Mouse (Mus musculus) gastrocnemius, adult 18-20 months (tissue): ENCODE measurements around the gene Zfp809. TPM values are rescaled to one million over a fixed set of nuclear protein-coding genes. Genes with fewer than 3 reads are reported as not detected.
A peak's percentile ranks its signal among the peaks of the same experiment; 100 is the strongest.
"Not testable (repeated sequence)": the region's sequence is repeated elsewhere in the genome, so short reads cannot be mapped to it uniquely, and the experiment has no call there.

Experiments used
- DNase-seq: peaks from one replicate; pipeline ENCODE4 v3.0.0; 2021; ENCODE audit warnings: low spot score
- long read RNA-seq, 2 experiments: library from polyadenylated mRNA; stranded (forward); transcript quantifications; one replicate each; pipeline ENCODE4 v2.0.0; 2021
- total RNA-seq, 2 experiments: library from RNA; stranded (reverse); gene quantifications; 2 replicates each; pipeline ENCODE4 v1.2.3; 2021

Gene Zfp809
- total RNA-seq: 1 to 10 TPM; 6.1 to 6.3 TPM
- long read RNA-seq, experiment 1, partial matches to known transcripts: 0 of 5 reads
- long read RNA-seq, experiment 1, other reads (novel, unspliced or antisense): 0 of 5 reads
- long read RNA-seq, experiment 2, partial matches to known transcripts: 0 of 1 reads
- long read RNA-seq, experiment 2, other reads (novel, unspliced or antisense): 0 of 1 reads

GRCm38 (mm10) chr9:22225581-22226388, at the start of gene Zfp809:
Zfp809 (plus strand) TSS chr9:22225714.
- DNase-seq: peak; percentile 100

GRCm38 (mm10) chr9:22188025-22188611, 37.4 kb upstream of the Zfp809 start, which contains the start of gene Zfp872:
Zfp872 (plus strand) TSS chr9:22188090.
- no peak for DNase-seq

- DNase-seq: no peak
Measured at GRCm38 (mm10) chr9:22196412-22196811, 29.1 kb upstream of the Zfp809 start.

DNA sequence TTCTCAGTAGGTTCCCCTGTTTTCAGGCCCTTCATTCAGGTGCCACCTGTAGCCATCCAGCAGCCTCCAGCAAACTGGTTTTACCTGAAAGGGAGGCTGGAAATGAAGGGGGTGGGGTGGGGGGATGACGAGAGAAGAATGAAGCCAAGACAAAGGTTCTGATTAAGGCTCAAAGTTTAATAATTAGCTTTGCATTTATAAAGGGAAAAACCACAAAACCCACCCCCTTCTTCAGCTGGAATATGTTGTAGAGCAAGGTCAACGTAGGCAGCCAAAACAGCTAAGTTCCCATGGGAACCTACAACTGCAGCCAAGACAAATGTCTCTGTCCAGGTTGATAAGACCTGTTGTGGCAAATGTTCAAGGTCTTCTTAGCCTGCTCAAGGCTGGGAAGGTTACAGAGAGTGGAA, 11.7 kb upstream of the Zfp809 start:
- no peak for DNase-seq

GRCm38 (mm10) chr9:22214549-22214948, 11.0 kb upstream of the Zfp809 start:
- no peak for DNase-seq

DNA sequence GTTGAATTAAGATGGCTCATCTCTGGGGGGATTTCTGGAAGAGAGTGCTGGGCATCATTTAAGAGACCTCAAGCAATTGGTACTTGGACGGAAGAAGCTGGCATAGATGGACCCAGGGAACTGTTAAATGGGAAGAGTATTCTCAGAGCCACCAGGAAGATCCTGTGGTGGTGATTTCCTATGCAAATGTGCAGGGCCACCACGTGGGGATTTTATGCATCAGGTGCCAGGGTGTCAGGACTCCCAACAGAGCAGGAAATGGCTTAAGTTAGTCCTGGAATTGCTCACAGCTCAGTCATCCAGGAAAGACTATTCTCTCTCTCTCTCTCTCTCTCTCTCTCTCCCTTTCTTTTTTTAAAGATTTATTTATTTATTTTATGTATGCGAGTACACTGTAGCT, 8.8 kb upstream of the Zfp809 start:
- no peak for DNase-seq

- DNase-seq: no peak
Measured at GRCm38 (mm10) chr9:22217858-22218493, 7.5 kb upstream of the Zfp809 start.

- DNase-seq: no peak
Measured at GRCm38 (mm10) chr9:22224066-22224465, 1.4 kb upstream of the Zfp809 start.

GRCm38 (mm10) chr9:22224536-22225503, 694 bp upstream of the Zfp809 start:
- peak; percentile 2 for DNase-seq

DNA sequence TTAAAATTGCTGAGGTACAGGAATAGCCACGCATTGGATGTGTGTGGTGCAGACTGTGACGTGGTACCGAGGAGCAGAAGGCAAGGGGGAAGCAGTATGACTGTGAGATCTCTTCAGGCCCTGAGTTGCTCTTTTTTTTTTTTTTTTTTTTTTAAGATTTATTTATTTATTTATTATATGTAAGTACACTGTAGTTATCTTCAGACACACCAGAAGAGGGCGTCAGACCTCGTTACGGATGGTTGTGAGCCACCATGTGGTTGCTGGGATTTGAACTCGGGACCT, 817 bp downstream of the Zfp809 start:
- not testable (repeated sequence) for DNase-seq

GRCm38 (mm10) chr9:22226846-22227245, 1.3 kb downstream of the Zfp809 start:
- DNase-seq: peak; percentile 5

DNA sequence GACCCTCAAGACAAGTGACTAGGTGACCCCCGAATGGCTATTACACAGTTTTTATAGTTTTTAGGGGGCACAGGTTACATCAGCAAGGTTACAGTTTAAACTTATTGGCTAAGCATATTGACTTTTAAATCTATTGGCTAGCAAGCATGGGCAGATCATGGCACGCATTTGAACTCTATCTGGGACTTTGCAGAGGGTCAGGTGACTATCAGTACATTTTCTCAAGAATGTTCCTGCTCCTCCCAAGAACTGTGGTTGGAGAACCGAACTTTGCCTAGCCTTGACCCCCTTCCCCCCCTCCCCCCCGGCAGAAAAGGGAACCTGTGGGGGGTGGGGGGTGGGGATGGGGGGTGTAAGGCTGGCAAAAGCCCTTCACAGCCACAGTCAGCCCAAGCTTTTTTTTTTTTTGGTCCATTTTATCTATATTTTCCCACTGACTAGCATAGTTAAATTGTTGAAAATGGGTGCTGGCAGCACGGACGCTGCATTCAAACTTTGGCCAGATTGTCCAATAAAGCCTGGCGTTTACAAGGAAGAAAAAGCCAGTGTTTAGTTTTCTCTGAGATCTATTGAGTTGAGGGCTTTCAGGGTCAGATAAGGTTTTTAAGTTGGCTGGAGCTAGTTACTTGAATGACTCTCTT, 4.0 kb downstream of the Zfp809 start:
- DNase-seq: no peak

DNA sequence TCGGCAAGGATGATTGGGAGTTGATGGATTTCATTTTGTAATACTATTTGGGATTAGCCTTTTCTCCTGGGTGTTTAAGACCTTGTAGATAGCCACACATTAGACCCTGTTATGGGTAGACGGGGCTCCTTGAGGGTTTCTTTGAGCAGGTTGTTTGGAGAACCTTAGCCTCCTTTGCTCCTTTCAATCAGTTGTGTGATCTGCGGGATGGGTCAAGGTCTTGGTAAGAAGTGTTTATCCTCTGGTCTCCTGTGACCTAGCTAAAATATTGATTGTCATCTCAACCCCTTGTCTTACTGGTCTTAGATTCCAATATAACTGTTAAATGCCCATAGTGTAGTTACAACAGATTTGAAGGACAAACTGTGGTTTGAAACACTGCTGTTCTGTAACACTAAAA, 4.5 kb downstream of the Zfp809 start:
- no peak for DNase-seq

- no peak for DNase-seq
Measured at GRCm38 (mm10) chr9:22230556-22230955, 5.0 kb downstream of the Zfp809 start.

DNA sequence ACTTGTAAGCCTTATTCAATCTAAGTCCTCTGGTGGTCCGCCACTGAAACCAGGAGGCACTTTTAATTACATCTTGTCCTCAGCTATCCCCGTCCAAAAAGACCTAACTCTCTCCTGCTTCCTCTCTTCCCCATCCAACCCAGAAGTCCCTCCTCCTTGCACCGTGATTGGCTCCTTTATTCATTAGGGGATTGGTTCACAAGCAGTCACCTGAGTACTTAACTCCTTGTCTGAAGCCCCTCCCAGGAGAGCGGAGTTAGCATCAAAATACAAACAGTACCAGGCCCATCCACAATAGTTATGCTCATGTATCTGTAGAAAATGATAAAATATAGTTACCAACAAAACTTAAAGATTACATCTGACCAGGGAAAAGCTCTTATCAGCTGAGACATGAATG, 14.5 kb downstream of the Zfp809 start:
- no peak for DNase-seq

DNA sequence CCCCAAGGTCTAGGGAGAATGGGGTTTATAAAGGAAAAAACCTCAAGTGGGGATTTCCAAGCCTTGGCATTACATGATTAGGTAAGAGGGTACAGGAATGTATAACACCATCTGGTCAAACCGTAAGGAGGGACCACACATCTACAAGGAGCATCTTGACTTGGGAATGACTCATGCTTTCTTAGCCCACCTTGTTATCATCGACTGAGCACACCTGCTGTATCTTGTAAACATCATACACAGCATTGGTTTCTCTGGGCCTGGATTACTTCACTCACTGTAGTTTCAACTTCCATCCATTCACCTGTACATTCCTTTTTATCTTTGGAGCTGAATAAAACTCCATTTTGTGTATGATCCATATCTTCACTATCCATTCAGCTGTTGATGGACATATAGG, 18.7 kb downstream of the Zfp809 start:
- DNase-seq: no peak

DNA sequence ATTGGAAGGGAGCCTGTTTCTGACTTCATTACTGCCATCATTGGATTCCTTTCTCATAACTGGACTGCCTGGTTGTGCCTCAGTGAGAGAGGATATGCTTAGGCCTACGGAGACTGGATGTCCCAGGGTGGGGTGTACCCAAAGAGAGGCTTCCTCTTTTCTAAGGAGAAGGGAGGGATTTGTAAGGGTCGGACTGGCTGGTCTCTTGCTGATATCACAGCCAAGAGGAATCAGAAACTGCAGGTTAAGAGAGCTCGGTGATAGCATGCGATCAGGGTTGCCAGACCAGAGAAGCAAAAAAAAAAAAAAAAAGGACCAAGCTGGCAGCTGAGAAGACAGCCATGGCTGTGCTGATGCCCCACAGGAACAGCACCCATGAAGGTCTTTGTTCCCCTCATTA, 31.1 kb downstream of the Zfp809 start:
- no peak for DNase-seq

- DNase-seq: no peak
Measured at GRCm38 (mm10) chr9:22258784-22259183, 33.3 kb downstream of the Zfp809 start.

DNA sequence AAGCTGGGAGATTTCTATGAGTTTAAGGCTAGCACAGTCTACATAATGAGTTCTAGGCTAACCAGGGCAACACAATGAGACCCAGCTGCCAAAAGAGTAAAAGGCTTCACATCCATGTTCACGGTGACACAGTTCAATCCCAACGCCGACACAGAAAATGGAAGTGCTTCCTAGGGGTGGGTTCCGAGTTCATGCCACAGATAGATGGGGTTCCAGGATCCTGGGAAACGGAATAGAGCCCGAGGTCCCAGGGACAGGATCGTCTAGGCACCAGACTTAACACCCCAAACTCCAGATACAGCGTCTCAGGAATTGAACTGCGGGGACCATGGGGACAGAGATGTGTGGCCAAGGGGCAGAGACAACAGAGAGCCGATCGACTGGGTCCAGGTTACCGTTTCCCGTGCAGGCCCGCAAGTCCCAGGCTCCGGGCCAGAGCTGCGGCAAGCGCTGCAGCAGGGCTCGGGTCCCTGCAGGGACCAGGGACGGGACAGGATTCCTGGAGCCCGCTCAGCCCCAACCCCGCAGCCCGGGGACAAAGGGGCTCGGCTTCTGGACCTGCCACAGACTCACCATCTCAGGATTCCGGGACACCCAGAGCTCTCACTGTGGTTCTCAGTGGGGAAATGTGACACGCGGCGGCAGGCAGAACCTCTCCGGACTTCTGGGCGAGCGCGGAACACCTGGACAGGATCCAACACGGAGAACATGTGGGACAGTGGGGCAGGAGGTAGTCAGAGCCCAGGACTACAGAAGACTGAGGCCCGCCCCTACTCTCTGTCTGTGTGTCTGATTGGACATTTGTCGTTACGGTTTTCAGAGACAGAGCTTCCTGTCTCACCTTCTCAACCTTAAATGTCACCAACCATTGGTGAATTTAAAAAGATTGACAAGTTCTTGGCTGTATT, 33.9 kb downstream of the Zfp809 start, which contains the start of gene Zfp599:
Gene Zfp599 (minus strand): TSS at position 712 of the 908 bp plus-strand sequence.
- peak; percentile 1 for DNase-seq

GRCm38 (mm10) chr9:22260092-22260422, 34.5 kb downstream of the Zfp809 start:
- no peak for DNase-seq
